Mouse (Mus musculus): Measurements from ENCODE around the gene Epb41l4b.

The Epb41l4b gene

GRCm38 (mm10) chr4:57010919-57011318, 132.3 kb downstream of the Epb41l4b start:
- no peak for DNase-seq (ENCODE audit: low spot score)

GRCm38 (mm10) chr4:57010425-57010824, 132.8 kb downstream of the Epb41l4b start:
- no peak for DNase-seq (ENCODE audit: low spot score)

DNA sequence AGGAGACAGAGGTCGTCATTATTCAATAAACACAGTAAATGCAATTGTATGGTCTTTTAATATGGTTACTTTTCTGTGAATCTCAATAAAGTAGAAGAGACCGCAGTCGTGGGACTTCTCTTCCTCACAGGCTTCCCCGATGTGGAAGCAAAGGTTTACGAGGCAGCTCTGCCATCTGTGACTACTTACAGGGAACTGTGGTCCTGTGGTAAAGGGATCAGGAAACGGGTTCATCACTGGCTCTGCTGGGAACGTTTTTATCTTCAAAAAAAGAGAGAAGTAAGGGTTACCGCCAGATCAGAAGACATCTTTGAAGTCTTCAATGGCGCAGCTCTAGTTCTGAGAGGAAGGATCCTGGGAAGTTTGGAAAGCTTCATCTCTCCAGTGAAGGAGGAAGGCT, 135.5 kb downstream of the Epb41l4b start:
- DNase-seq (ENCODE audit: low spot score), result no peak

GRCm38 (mm10) chr4:57005011-57005410, 138.2 kb downstream of the Epb41l4b start:
- DNase-seq (ENCODE audit: low spot score), result no peak

DNA sequence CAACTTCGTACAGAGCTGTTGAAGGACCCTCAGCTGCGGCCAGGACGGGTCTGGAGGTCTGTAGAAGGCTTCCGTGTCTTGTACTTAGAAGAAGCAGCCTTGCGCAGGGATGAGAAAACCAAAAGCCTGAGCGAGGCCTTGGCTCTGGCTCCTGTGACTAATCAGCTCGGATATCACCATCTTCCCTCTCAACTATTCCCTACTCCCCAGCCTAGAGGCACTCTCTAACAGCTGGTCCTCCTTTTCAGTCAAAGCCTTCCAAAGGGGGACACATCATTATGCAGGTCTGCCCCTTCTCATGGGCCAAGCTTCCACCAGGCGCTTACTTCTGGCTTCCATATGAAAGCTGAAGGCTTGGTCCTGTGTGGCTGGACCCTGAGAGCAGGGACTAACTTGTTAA, 139.4 kb downstream of the Epb41l4b start:
- DNase-seq (ENCODE audit: low spot score), result no peak

GRCm38 (mm10) chr4:57002751-57003150, 140.5 kb downstream of the Epb41l4b start:
- no peak for DNase-seq (ENCODE audit: low spot score)

GRCm38 (mm10) chr4:57001437-57001836, 141.8 kb downstream of the Epb41l4b start:
- DNase-seq (ENCODE audit: low spot score), result no peak

- no peak for DNase-seq (ENCODE audit: low spot score)
Observed at GRCm38 (mm10) chr4:56993331-56993730, 149.9 kb downstream of the Epb41l4b start.

GRCm38 (mm10) chr4:56991951-56992350, 151.3 kb downstream of the Epb41l4b start:
- no peak for DNase-seq (ENCODE audit: low spot score)

DNA sequence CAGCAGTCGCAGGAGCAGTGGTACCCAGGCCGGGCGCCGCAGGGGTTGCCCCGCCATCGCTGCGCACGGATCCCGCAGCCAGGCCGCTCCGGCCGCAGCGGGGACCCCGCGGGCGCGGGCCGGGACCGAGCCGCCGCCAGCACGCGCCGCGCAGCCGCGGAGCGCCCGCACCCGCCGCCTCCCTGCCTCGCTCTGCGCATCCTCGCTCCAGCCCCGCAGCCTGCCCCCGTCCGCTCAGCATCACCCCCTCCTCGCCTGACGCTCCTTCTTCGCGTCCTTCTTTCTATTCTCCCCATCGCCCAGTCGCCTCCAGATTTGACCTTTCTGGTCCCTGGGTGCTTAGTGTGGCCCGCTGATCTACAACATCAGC, 153.0 kb downstream of the Epb41l4b start, which contains the start of gene Frrs1l:
TSS of gene Frrs1l (minus strand) at position 177 of the 370 bp plus-strand sequence.
- DNase-seq (ENCODE audit: low spot score), result no peak

- DNase-seq (ENCODE audit: low spot score), result no peak
Observed at GRCm38 (mm10) chr4:56989431-56990214, 153.6 kb downstream of the Epb41l4b start.

GRCm38 (mm10) chr4:56965586-56966179, 177.6 kb downstream of the Epb41l4b start:
- peak; percentile 21 for DNase-seq (ENCODE audit: low spot score)

- no peak for DNase-seq (ENCODE audit: low spot score)
Observed at GRCm38 (mm10) chr4:56963687-56964086, 179.6 kb downstream of the Epb41l4b start.

DNA sequence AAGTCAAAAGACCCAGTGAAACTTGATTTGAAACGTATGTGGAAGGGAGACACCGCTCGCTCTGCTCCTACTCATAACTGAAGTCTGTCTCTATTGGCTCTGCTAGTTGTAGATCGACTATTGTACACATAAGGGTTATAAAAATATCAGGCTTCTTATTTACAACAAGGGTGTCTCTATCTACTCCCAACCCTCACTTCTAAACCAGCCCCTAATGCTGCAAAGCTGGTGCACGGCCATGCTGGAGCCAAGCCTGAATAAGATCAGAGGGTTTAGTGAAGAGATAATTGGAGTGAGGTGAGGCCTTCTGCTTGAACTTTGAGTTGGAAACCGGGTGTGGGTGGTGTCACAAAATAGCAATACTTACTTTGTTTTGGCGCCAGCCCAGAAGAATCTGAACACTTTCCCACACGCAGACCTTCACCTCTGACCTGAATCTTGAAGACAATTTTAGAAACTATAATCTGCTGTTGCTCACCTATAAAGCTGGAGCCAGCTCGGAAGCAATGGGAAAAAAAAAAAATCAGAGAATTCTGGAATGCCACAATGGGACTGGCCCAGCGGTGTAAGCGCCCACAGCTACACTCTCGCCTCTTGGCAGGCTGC, 181.8 kb downstream of the Epb41l4b start:
- DNase-seq (ENCODE audit: low spot score), result no peak

GRCm38 (mm10) chr4:56957518-56957917, 185.7 kb downstream of the Epb41l4b start:
- no peak for DNase-seq (ENCODE audit: low spot score)

DNA sequence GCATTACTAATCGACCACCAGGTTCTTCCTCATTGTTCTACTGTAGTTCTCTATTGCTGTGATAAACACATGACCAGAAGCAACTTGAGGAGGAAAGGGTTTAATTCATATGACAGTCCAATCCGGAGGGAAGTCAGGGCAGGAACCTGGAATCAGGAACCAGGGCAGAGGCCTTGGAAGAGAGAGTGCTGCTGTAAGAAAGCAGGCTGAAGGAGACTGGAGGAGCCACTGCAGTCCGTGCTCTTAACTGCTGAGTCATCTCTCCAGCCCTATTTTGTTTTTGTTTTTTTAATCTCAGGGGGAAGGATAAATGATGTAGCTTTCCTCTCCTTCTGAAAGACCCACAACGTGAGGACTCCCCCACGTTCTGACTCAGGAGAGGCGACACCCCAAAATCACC, 190.0 kb downstream of the Epb41l4b start:
- DNase-seq (ENCODE audit: low spot score), result no peak

DNA sequence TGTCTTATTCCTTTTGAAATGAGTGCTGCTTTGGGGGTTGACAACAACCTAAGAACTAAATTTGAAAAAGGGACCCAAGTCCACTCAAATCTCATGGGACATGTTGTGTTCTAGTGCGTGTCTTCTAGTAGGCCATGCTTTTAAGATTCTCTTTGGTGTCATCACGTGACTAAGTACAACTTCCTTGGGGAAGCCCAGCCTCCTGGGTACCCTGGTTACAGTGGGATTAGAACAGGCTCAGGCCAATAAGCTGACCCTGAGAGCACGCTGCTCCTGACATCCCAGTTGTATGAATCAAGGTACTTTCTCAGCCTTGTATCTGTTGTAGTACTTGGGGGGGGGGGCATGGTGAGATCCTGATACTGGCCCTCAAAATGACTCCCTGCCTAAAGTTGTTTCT, 191.5 kb downstream of the Epb41l4b start:
- DNase-seq (ENCODE audit: low spot score), result no peak

DNA sequence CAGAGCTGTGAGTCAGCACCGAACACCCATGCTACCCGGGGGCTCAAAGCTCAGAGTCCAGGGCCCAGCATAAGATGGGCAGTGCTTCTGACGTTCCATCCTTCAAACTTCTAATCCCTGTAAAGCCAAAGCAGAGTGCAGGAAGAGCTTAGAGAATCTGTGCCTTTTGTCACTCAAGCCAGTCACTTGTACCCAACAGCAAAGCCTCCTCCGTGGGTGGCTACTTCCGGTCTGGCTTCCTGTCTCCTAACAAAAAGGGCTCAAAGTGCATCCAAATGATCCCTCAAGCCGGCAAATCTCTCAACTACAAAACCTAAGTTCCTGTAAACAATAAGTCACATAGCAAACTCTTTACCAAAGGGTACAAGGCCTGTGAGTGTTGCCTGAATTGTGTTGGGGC, 193.7 kb downstream of the Epb41l4b start:
- no peak for DNase-seq (ENCODE audit: low spot score)

- peak; percentile 90 for DNase-seq (ENCODE audit: low spot score)
Observed at GRCm38 (mm10) chr4:56946641-56947640, 196.3 kb downstream of the Epb41l4b start, which contains the start of gene Tmem245. TSS of gene Tmem245 (minus strand) at chr4:56947437.

- no peak for DNase-seq (ENCODE audit: low spot score)
Observed at GRCm38 (mm10) chr4:56946180-56946579, 197.1 kb downstream of the Epb41l4b start.

GRCm38 (mm10) chr4:56944286-56944685, 199.0 kb downstream of the Epb41l4b start:
- DNase-seq (ENCODE audit: low spot score), result no peak

- DNase-seq (ENCODE audit: low spot score), result no peak
Observed at GRCm38 (mm10) chr4:56943258-56943657, 200.0 kb downstream of the Epb41l4b start.

Data from ovary, adult 18-20 months (tissue).